Mouse (Mus musculus) bone marrow macrophage, adult 2 months (primary cell): Measurements from ENCODE around the gene Tyk2.

ENCODE experiments used
- CTCF ChIP-seq: IDR thresholded peaks from 2 replicates; pipeline ENCODE4 v1.5.1; 2012; ENCODE audit warnings: low read depth, mild to moderate bottlenecking, low read length, moderate library complexity
- POLR2A ChIP-seq: IDR thresholded peaks from 2 replicates; pipeline ENCODE4 v1.6.1; 2012; ENCODE audit warnings: mild to moderate bottlenecking, low read depth, low read length, borderline replicate concordance

GRCm38 (mm10) chr9:21180402-21180801 lies 49.4 kb upstream of the Tyk2 start:
- TF ChIP-seq POLR2A (no peak), CTCF (no peak)
